Mouse (Mus musculus) gastrocnemius, postnatal 36 days (tissue): ENCODE measurements at regions not wholly inside any gene's neighbourhood (a gene's known extent, or its start where the extent isn't known, plus 50 kb on each side); places are given as distances from the start of the nearest gene placed in this dataset.
"Not testable (repeated sequence)": the region's sequence is repeated elsewhere in the genome, so short reads cannot be mapped to it uniquely, and the experiment has no call there.

ENCODE experiments used
- DNase-seq, 2 experiments: peaks; one replicate each; pipeline ENCODE4 v3.0.0; 2022
- intact Hi-C: fragments of 180-260 bp; cut with DNase I; formaldehyde crosslinking; loops from one replicate; pipeline ENCODE4 v1.15.1; 2025

DNA sequence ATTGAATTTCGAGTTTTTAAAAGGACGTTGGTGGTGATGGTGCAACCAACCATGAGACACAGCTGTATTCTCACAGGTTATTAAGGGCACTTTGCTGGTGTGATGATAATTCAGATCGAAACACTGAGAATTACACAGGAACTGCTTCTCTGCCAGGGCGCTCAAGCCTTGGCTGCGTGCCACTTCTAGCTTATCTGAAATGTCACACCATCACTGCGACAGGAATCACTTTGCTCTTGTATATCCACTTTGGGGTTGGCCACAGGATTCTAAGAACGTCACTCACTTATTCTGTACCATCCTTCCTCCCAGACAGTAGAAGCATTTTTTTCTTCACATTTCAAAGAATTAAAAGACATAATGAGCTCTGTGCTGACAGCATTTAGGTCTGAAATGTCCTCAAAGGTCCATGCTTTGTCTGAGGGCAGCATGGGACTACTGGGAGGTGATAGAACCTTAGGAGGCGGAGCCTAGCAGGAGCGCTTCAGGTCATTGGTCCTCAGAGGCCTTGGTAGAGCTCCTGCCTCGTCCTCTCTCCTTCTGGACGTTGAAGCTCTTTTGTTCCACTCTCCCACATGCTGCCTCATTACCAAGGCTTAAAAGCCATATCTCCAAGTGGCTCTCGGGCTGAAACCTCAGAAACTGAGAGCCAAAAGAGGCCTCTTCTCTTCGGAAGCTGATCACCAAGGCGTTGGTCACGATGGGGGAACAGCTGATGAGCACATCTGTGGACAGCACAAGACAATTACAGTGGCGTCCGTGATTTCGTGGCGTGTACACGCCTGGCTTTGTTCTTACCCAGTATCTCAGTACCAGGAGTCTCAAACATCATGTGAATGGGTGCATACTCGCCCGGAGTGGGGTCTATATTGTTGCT lies 167.7 kb downstream of the Enc1 start:
- no peak for DNase-seq
- intact Hi-C loops = no loop called here

- intact Hi-C loops = no loop called here
- DNase-seq = no peak
Observed at GRCm38 (mm10) chr13:97407773-97408172, 166.9 kb downstream of the Enc1 start.

DNA sequence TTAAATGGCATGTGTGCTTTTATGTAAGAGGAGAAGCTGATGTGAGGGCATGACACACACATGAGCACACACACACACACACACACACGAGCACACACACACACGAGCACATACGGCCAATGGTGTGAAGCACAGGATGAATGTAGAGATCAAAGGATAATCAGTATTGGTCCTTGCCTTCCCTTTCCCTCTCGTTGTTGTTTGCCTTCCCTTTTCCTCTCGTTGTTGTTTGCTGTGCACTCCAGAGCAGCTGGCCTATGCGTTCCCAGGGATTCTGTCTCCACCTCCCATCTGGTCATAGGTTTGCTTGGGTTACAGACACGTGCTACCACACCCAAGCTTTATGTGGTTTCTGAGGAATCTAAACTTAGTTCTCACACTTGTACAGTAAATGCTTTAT lies 165.8 kb downstream of the Enc1 start:
- intact Hi-C loops = no loop called here

GRCm38 (mm10) chr13:97402164-97402761 lies 161.4 kb downstream of the Enc1 start:
- DNase-seq = no peak
- intact Hi-C loops = no loop called here

More for the DNA sequence above, 165.8 kb downstream of the Enc1 start:
- DNase-seq = no peak

DNA sequence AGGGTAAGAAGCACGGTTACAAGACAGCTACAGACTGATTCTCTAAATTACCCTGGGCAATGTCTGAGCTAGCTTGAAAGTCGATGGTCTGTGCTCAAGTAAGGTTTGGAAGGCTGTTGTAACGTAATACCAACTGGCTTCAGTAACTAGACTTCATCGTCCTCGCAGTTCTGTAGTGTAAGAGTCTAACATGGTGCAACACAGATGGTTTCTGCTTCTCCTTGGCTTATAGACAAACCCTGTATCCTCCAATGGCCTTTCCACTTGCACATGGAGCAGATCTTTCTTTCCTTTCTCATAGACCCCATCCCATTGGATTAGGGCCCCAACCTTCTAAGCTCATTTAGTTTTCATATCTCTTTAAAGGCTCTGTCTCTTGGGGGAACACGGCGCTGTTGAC lies 160.7 kb downstream of the Enc1 start:
- no peak for DNase-seq
- intact Hi-C loops = no loop called here

GRCm38 (mm10) chr13:97398041-97398440 lies 157.1 kb downstream of the Enc1 start:
- intact Hi-C loops = no loop called here
- DNase-seq = no peak

GRCm38 (mm10) chr13:97396899-97397640 lies 156.2 kb downstream of the Enc1 start:
- intact Hi-C loops = no loop called here

DNA sequence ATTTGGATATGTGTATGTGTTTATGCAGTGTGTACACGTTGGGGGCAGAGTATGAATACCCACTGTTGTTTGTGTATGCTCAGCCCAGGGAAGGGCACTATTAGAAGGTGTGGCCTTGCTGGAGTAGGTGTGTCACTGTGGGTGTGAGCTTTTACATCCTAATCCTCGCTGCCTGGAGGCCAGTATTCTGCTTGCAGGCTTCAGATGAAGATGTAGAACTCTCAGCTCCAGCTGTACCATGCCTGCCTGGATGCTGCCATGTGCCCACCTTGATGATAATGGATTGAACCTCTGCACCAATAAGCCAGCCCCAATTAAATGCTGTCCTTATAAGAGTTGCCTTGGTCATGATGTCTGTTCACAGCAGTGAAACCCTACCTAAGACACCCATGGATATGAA lies 155.4 kb downstream of the Enc1 start:
- intact Hi-C loops, DNase-seq: not testable (repeated sequence)

More at GRCm38 (mm10) chr13:97396899-97397640, 156.2 kb downstream of the Enc1 start:
- DNase-seq = no peak

DNA sequence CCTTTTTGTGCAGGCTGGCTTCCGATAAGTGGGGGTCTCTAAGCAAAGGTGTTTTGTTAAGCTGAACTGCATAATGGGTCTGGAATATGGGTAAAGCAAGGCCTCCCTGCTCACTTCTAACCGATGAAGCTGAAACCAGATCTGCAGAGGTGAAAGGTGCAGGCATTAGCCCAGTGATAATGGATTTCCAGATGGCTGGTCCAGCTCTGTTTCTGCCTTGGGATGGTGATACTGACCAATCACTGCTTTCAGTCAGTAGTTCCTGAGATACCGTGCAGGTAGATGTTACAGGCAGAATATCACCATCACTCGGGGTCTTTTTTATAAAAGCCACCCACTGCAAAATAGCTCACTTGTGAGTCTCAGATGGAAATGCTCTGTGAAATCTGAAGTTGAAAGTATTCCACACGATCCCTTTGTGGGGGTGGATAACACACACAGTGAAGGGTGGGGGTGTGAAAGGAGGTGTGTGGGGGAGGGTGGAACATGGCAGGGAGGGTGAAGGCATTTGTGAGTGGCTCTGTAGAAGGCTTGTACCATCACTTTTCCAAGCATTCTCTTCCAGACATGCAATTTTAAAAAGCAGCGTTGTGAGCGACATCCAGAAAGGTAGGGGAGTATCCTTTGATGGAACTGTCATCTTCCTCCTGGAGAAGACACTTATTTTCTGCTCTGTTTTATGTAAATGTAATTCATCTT lies 154.0 kb downstream of the Enc1 start:
- no peak for DNase-seq
- intact Hi-C loops = no loop called here

- DNase-seq = no peak
- intact Hi-C loops = no loop called here
Observed at GRCm38 (mm10) chr13:97394071-97394470, 153.2 kb downstream of the Enc1 start.

DNA sequence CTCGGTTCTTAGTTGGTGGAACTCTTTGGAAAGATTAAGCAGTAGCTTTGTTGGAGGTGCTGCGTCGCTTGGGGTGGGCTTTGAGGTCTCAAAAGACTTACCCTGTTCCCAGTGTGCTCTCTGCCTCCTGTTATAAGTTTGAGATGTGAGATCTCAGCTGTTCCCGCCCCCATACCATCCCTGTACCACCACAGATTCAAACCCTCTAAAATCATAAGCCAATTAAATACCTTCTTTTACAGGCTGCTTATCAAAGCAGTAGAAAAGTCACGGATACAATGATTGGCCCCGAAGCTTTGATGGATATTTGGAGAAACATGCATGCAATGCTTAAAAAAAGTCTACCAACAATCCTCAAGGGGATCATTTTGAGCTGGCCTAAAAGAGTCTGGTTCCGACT lies 152.6 kb downstream of the Enc1 start:
- intact Hi-C loops = no loop called here
- DNase-seq = no peak

- intact Hi-C loops = no loop called here
- no peak for DNase-seq
Observed at GRCm38 (mm10) chr13:97390449-97390930, 149.6 kb downstream of the Enc1 start.

DNA sequence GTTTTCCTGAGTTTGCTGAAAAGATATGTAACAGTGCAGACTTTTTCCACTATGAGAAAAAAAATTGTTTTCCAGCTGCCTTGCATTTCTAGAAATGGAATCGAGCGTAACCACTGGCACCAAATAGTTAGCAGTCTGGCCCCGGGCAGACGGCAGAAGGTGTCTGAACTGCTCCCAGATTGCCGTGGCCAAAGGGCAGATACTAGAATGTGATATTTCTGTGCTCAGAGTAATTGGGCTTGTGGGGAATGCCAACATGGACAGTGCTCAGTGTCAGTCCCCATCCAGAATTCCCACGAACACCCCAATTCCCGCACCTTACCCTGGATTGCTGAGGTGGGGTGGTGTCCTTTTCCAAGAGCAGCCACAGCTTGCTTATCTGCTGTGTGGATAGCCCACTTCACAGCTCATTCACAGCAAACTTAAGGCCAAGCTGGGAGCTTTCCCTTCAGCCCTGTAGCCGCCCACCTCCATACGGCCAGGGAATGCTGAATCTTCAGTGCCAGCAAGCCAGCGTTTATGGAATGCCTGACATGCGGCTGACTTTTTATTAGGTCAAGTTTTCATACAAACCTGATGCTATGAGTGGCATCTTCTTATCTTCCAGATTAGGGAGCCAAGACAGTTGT lies 148.1 kb downstream of the Enc1 start:
- no peak for DNase-seq
- intact Hi-C loops = no loop called here

DNA sequence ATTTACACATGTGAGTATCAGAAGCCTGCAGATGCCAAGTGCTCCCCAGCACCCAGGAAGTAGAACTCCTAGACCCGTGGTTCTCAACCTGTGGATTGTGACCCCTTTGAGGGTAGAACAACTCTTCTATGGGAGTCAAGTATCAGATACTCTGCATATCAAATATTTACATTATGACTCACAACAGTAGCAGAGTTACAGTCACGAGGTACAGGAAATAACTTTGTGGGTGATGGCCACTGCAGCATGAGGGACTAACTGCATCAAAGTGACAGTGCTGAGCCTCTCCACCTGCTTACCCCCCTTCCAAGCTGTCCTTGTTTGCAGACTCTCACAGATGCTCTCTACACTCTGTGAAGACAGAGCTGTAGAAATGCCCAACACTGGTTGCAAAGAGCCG lies 145.6 kb downstream of the Enc1 start:
- no peak for DNase-seq
- intact Hi-C loops = no loop called here

- intact Hi-C loops = no loop called here
- no peak for DNase-seq
Observed at GRCm38 (mm10) chr13:97385531-97385930, 144.6 kb downstream of the Enc1 start.

- DNase-seq = no peak
- intact Hi-C loops = no loop called here
Observed at GRCm38 (mm10) chr13:97384091-97384777, 143.3 kb downstream of the Enc1 start.

DNA sequence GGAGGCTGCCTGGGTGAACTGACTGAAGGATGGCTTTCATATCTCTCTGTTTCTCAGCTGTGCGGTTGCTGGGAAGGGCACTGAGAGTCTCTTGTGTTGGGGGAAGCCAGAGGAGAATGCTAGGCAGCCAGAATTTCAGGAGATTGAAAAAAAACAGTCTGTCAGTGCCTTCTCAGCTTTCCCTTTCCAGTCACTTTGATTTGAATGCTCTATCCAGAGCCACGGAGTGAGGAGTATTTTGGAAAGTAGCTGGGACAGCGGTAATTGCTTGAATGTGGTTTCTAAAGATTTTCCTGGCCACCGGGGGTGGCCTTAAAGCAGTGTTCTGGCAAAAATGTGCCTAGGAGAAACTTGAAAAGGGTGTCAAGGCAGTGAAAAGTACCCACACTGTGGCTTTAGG lies 142.4 kb downstream of the Enc1 start:
- DNase-seq = no peak
- intact Hi-C loops = no loop called here

DNA sequence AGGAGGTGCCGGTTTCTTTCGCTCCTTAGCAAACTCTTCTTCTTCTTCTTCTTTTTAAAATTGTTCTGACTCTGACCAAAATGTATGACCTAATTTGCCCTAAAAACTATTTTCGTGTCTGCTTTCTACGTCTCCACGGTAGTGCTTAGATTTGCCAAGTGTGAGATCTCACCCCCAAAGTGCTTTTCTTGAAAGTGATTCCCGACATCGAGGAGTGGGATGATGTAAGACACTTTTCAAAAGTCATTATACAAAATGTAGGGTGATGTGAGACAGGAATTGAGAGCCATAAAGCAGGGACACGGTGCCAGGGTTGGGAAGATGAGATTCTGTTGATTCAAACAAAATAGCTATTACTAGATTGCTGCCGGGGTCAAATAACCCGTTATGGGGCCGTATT lies 139.5 kb downstream of the Enc1 start:
- intact Hi-C loops = no loop called here
- DNase-seq = no peak

DNA sequence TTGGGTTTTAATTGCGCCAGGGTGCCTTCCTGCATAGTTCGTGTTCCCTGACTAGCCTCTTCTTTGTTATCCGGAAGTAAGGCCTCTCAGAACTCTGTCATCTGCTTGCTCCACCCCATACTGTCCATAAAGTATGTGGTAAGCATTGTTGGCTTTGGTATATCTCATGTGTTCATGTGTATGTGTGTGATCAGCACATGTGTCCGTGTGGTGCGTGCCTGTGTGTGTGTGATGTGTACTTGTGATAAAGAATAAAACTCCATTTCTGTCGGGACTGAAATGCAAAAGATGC lies 135.3 kb downstream of the Enc1 start:
- DNase-seq = no peak
- intact Hi-C loops = no loop called here
